In genomic region chr9:64811538-64812474, GRCm38 (mm10) we compare ENCODE assay signal across 8 mouse cellular contexts. TPM values are rescaled to one million over a fixed set of nuclear protein-coding genes. Genes with fewer than 3 reads are reported as not detected.
DNase-seq lines count a peak whose midpoint lies in the region; ATAC-seq and TF ChIP-seq lines count a peak whose summit lies in the region.

No protein-coding gene starts in this region.

- no peak for TF ChIP-seq CTCF in ES-Bruce4 (IDR thresholded peaks at IDR 0.05; ENCODE audit: low read depth, low read length)

- H3K4me1 ChIP-seq in ES-Bruce4 (ENCODE audit: control insufficient read depth, insufficient read depth, low read length): no peaks in the 10 kb centered on the region
- H3K4me1 ChIP-seq in lung, embryonic 15.5 days: peaks cover 11% of the 10 kb centered on the region

- TF ChIP-seq POLR2A in ES-Bruce4 (IDR thresholded peaks at IDR 0.05; ENCODE audit: insufficient read depth, low read length): no peak

- H3K4me2 ChIP-seq in lung, embryonic 15.5 days: peak overlapping the region; percentile 87

- H3K4me3 ChIP-seq in ES-Bruce4 (ENCODE audit: low read depth, low read length): peak overlapping the region; percentile 75
- peak overlapping the region; percentile 97 for H3K4me3 ChIP-seq in lung, embryonic 15.5 days

- H3K9ac ChIP-seq in ES-Bruce4 (ENCODE audit: low read depth, poor library complexity, severe bottlenecking): peak overlapping the region; percentile 73
- H3K9ac ChIP-seq in lung, embryonic 15.5 days: peak overlapping the region; percentile 70

- H3K27ac ChIP-seq in ES-Bruce4 (ENCODE audit: insufficient read depth, low read length): no peak overlapping the region
- H3K27ac ChIP-seq in lung, embryonic 15.5 days: peak overlapping the region; percentile 88

- TF ChIP-seq EP300 in ES-Bruce4 (IDR thresholded peaks at IDR 0.05; ENCODE audit: insufficient read depth, low read depth, low read length): no peak

- H3K36me3 ChIP-seq in ES-Bruce4 (ENCODE audit: control insufficient read depth, insufficient read depth, low read length, poor library complexity, severe bottlenecking): no peaks in the 10 kb centered on the region
- H3K36me3 ChIP-seq in lung, embryonic 15.5 days: no peaks in the 10 kb centered on the region

- peak; percentile 81 for DNase-seq in adrenal gland, postnatal 14 days
- DNase-seq in heart, postnatal 36 days: peak; percentile 60 to 63
- DNase-seq in layer of hippocampus, adult 8-10 months (ENCODE audit: low spot score in 2 of 2): peak; percentile 36 to 41
- peak; percentile 80 for DNase-seq in retina, postnatal 1 day

- intact Hi-C loops in heart, postnatal 36 days (cut with DNase I): loop anchor here (2.0 to 5.0 kb wide), 2 partner anchors 33 to 75 kb away; partner anchors contain the start of gene Rab11a

- H3K27me3 ChIP-seq in ES-Bruce4 (ENCODE audit: control insufficient read depth, insufficient read depth, low read length, poor library complexity, severe bottlenecking): no peaks in the 10 kb centered on the region
- no peaks in the 10 kb centered on the region for H3K27me3 ChIP-seq in lung, embryonic 15.5 days

- WGBS in lung, embryonic 15.5 days: under 1% methylated on average over 59 of the region's 59 CpGs

- ATAC-seq in erythroblast, adult 5-6 weeks (replicated peaks; ENCODE audit: low FRiP score, poor library complexity, severe bottlenecking): peak; percentile 13
- ATAC-seq in lung, embryonic 15.5 days (ENCODE audit: borderline replicate concordance, extremely low read depth, low FRiP score, low TSS enrichment): peak; percentile 82
- ATAC-seq in inflammation-experienced regulatory T-cells, adult 6 months: no peak

- H3K9me3 ChIP-seq in ES-Bruce4 (replicated peaks; ENCODE audit: control insufficient read depth, insufficient read depth, low read length, poor library complexity, severe bottlenecking): no peaks in the 10 kb centered on the region
- no peaks in the 10 kb centered on the region for H3K9me3 ChIP-seq in lung, embryonic 15.5 days

RNA-seq across cellular contexts. Expression of gene Dennd4a, which starts 0.7 kb away (rescaled TPM):
- polyA plus RNA-seq in ES-Bruce4 (2011; ENCODE audit: insufficient read depth, insufficient read length, low read depth, missing spikeins): 8.6 and 9.8 TPM in 2 replicates
- 18.6 and 20.7 TPM in 2 replicates for total RNA-seq in adrenal gland, postnatal 14 days (2021)
- total RNA-seq in erythroblast, adult 5-6 weeks (2015; ENCODE audit: low replicate concordance): 2,131 and 2,183 TPM in 2 replicates
- 2,463 and 2,483 TPM in 2 replicates for total RNA-seq in erythroblast, adult 5-6 weeks (2017; ENCODE audit: low replicate concordance)
- 1 to 10 TPM; 7.7 to 8.4 TPM for total RNA-seq in heart, postnatal 36 days (2021)
- 10 to 100 TPM; 43.4 to 53.1 (median 50.3) TPM for total RNA-seq in layer of hippocampus, adult 8-10 months (2022)
- 7.1 and 8.4 TPM in 2 replicates for polyA plus RNA-seq in lung, embryonic 15.5 days (2015; fragmentation: Nextera tagmentation; extraction: Ambion mirVana)
- polyA plus RNA-seq in inflammation-experienced regulatory T-cells, adult 6 months (2017; shearing (Covaris generic)): 10 to 100 TPM; 16.5 to 20.8 (median 20.3) TPM

Comparison
In these comparisons a context has a peak if more than half of its experiments do, and no peak if none do; other contexts are left out.
1. RNA of gene Dennd4a, which starts 0.7 kb away (total RNA-seq): 2,131 to 2,483 TPM in erythroblast, adult 5-6 weeks; 43.4 to 53.1 TPM in layer of hippocampus, adult 8-10 months, 18.6 to 20.7 TPM in adrenal gland, postnatal 14 days and 7.7 to 8.4 TPM in heart, postnatal 36 days; every median in the first group is over 10 times any median in the second.
2. Peak in every context shown above with its lines, with median percentiles within 50 percentile points of each other: DNase-seq.